Mouse (Mus musculus): ENCODE measurements around the gene Arhgef26. TPM values are rescaled to one million over a fixed set of nuclear protein-coding genes. Genes with fewer than 3 reads are reported as not detected.

The Arhgef26 gene
- polyA plus RNA-seq, 1 experiment: 26.1 TPM

DNA sequence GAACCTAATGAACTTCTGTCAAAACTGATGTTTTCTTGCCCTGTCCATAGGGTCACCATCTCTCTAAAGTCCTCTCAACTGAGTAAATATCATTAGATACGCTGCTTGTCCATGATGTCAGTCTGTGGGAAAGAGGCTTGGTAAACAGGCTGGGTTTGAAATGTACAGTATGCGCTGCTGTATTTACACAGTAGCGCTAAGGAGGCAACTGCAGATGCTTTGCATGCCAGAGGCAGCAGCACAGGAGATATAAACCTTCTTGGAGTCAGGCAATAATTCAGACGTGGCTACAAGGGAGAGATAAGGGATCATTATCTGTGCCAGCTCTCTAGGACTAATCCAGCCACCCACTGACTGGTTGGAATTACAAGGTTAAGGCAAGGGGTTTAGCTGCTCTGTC, 95.5 kb downstream of the Arhgef26 start:
- WGBS: 79% methylated on average over 4 of the region's 4 CpGs
- no peak for TF ChIP-seq POLR2A (IDR thresholded peaks at IDR 0.05; ENCODE audit: borderline replicate concordance, insufficient read depth, low read length)
- no peak for TF ChIP-seq CTCF (IDR thresholded peaks at IDR 0.05; ENCODE audit: borderline replicate concordance, insufficient read depth, low read depth, low read length)
- Histone ChIP-seq H3K4me1 (ENCODE audit: control insufficient read depth, insufficient read depth, low read length) (no peaks in the 10 kb centered on the region), H3K27me3 (ENCODE audit: control insufficient read depth, insufficient read depth, low read length) (no peaks in the 10 kb centered on the region), H3K4me3 (replicated peaks; ENCODE audit: insufficient read depth, low read depth, low read length) (no peak overlapping the region), H3K27ac (ENCODE audit: insufficient read depth, low read length) (no peak overlapping the region)
- no peak for DNase-seq

GRCm38 (mm10) chr3:62435923-62436322, 97.8 kb downstream of the Arhgef26 start:
- Histone ChIP-seq H3K4me1 (ENCODE audit: control insufficient read depth, insufficient read depth, low read length) (no peaks in the 10 kb centered on the region), H3K27me3 (ENCODE audit: control insufficient read depth, insufficient read depth, low read length) (no peaks in the 10 kb centered on the region)
- no peak for DNase-seq

GRCm38 (mm10) chr3:62440431-62440969, 102.4 kb downstream of the Arhgef26 start:
- H3K27ac ChIP-seq (ENCODE audit: insufficient read depth, low read length): no peak overlapping the region
- TF ChIP-seq POLR2A (IDR thresholded peaks at IDR 0.05; ENCODE audit: borderline replicate concordance, insufficient read depth, low read length) (no peak), CTCF (IDR thresholded peaks at IDR 0.05; ENCODE audit: borderline replicate concordance, insufficient read depth, low read depth, low read length) (no peak)
- no peaks in the 10 kb centered on the region for H3K4me1 ChIP-seq (ENCODE audit: control insufficient read depth, insufficient read depth, low read length)
- no peaks in the 10 kb centered on the region for H3K27me3 ChIP-seq (ENCODE audit: control insufficient read depth, insufficient read depth, low read length)
- H3K4me3 ChIP-seq (replicated peaks; ENCODE audit: insufficient read depth, low read depth, low read length): no peak overlapping the region
- 28% methylated on average over 5 of the region's 5 CpGs for WGBS
- no peak for DNase-seq

More at GRCm38 (mm10) chr3:62435923-62436322, 97.8 kb downstream of the Arhgef26 start:
- TF ChIP-seq POLR2A (IDR thresholded peaks at IDR 0.05; ENCODE audit: borderline replicate concordance, insufficient read depth, low read length) (no peak), CTCF (IDR thresholded peaks at IDR 0.05; ENCODE audit: borderline replicate concordance, insufficient read depth, low read depth, low read length) (no peak)
- Histone ChIP-seq H3K4me3 (replicated peaks; ENCODE audit: insufficient read depth, low read depth, low read length) (no peak overlapping the region), H3K27ac (ENCODE audit: insufficient read depth, low read length) (no peak overlapping the region)

GRCm38 (mm10) chr3:62443582-62444194, 105.5 kb downstream of the Arhgef26 start:
- Histone ChIP-seq H3K27me3 (ENCODE audit: control insufficient read depth, insufficient read depth, low read length) (no peaks in the 10 kb centered on the region), H3K27ac (ENCODE audit: insufficient read depth, low read length) (no peak overlapping the region), H3K4me1 (ENCODE audit: control insufficient read depth, insufficient read depth, low read length) (no peaks in the 10 kb centered on the region), H3K4me3 (replicated peaks; ENCODE audit: insufficient read depth, low read depth, low read length) (no peak overlapping the region)
- WGBS: 80% methylated on average over 12 of the region's 12 CpGs
- TF ChIP-seq POLR2A (IDR thresholded peaks at IDR 0.05; ENCODE audit: borderline replicate concordance, insufficient read depth, low read length) (no peak), CTCF (IDR thresholded peaks at IDR 0.05; ENCODE audit: borderline replicate concordance, insufficient read depth, low read depth, low read length) (no peak)
- no peak for DNase-seq

GRCm38 (mm10) chr3:62446271-62446670, 108.1 kb downstream of the Arhgef26 start:
- Histone ChIP-seq H3K27me3 (ENCODE audit: control insufficient read depth, insufficient read depth, low read length) (no peaks in the 10 kb centered on the region), H3K4me3 (replicated peaks; ENCODE audit: insufficient read depth, low read depth, low read length) (no peak overlapping the region), H3K4me1 (ENCODE audit: control insufficient read depth, insufficient read depth, low read length) (no peaks in the 10 kb centered on the region), H3K27ac (ENCODE audit: insufficient read depth, low read length) (no peak overlapping the region)
- DNase-seq: no peak
- 93% methylated on average over 7 of the region's 7 CpGs for WGBS
- no peak for TF ChIP-seq POLR2A (IDR thresholded peaks at IDR 0.05; ENCODE audit: borderline replicate concordance, insufficient read depth, low read length)
- TF ChIP-seq CTCF (IDR thresholded peaks at IDR 0.05; ENCODE audit: borderline replicate concordance, insufficient read depth, low read depth, low read length): no peak

DNA sequence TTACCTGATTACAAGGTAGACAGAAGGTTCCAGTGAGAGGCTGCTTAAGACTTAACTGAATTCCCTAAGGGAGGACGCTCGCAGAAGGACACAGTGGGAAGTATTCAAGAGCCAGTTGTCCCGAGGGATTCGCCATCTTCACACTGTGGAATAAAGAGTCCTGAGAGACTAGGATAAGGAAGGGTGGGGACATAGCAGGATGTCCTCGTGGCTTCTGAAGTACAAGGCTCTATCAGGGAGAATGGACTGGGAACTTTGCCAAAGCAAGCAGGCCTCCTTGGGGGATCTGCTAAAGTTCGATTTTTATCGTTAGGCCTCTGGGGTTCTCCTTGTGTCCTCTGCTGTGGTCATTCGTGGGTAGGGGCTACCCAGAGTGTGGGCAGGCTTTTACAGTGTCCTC, 109.0 kb downstream of the Arhgef26 start:
- H3K27ac ChIP-seq (ENCODE audit: insufficient read depth, low read length): no peak overlapping the region
- TF ChIP-seq POLR2A (IDR thresholded peaks at IDR 0.05; ENCODE audit: borderline replicate concordance, insufficient read depth, low read length) (no peak), CTCF (IDR thresholded peaks at IDR 0.05; ENCODE audit: borderline replicate concordance, insufficient read depth, low read depth, low read length) (no peak)
- no peaks in the 10 kb centered on the region for H3K4me1 ChIP-seq (ENCODE audit: control insufficient read depth, insufficient read depth, low read length)
- H3K27me3 ChIP-seq (ENCODE audit: control insufficient read depth, insufficient read depth, low read length): no peaks in the 10 kb centered on the region
- no peak overlapping the region for H3K4me3 ChIP-seq (replicated peaks; ENCODE audit: insufficient read depth, low read depth, low read length)
- no peak for DNase-seq
- WGBS: 47% methylated on average over 8 of the region's 8 CpGs

DNA sequence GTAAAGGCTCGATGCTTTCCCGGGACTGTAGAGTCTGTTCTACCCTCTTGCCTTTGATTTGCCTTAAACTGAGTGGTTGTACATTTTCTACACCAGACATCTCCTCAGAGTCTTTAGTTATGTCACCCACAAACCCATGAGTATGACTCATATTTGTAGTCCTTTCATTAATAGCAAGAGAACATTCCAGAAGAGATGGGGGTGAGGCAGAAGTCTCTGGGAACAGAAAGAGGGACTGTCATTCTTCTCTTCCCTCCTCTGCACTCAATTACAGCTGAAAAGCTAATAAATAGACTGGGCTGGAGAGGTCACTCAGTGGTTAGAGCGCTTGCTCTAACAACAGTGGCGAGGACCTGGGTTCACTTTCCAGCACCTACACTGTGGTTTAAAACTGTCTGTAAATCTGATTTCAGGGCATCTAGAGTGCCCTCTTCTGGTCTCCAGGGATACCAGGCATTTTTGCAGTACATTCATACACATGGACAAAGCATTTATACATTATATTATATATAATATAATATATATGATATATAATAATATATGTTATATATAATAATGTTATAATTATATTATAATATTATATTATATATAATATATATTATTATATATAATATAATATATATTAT, 111.8 kb downstream of the Arhgef26 start:
- no peak overlapping the region for H3K27ac ChIP-seq (ENCODE audit: insufficient read depth, low read length)
- no peaks in the 10 kb centered on the region for H3K27me3 ChIP-seq (ENCODE audit: control insufficient read depth, insufficient read depth, low read length)
- no peak for TF ChIP-seq POLR2A (IDR thresholded peaks at IDR 0.05; ENCODE audit: borderline replicate concordance, insufficient read depth, low read length)
- no peak for TF ChIP-seq CTCF (IDR thresholded peaks at IDR 0.05; ENCODE audit: borderline replicate concordance, insufficient read depth, low read depth, low read length)
- H3K4me3 ChIP-seq (replicated peaks; ENCODE audit: insufficient read depth, low read depth, low read length): no peak overlapping the region
- no peaks in the 10 kb centered on the region for H3K4me1 ChIP-seq (ENCODE audit: control insufficient read depth, insufficient read depth, low read length)
- no peak for DNase-seq
- 97% methylated on average over 4 of the region's 4 CpGs for WGBS

DNA sequence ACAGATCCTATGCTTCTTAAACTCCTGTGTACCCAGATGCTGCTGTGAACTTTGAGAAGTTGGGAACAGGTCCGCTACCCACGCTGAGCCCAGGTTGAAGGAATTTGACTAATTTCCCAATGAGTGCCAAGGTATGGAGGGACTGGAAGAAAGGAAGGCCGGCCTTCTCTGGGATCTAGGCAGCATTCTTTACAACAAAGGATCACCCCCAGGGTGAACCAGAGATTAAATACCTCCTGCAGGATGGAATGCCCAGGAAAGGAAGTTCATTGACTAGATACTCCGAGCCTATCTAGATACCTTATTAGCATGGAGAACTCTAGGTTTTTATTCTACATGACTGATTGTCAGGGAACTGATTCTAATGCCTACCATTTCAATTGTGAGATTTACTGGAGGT, 114.8 kb downstream of the Arhgef26 start:
- no peaks in the 10 kb centered on the region for H3K27me3 ChIP-seq (ENCODE audit: control insufficient read depth, insufficient read depth, low read length)
- TF ChIP-seq CTCF (IDR thresholded peaks at IDR 0.05; ENCODE audit: borderline replicate concordance, insufficient read depth, low read depth, low read length) (no peak), POLR2A (IDR thresholded peaks at IDR 0.05; ENCODE audit: borderline replicate concordance, insufficient read depth, low read length) (no peak)
- DNase-seq: no peak
- no peaks in the 10 kb centered on the region for H3K4me1 ChIP-seq (ENCODE audit: control insufficient read depth, insufficient read depth, low read length)
- no peak overlapping the region for H3K27ac ChIP-seq (ENCODE audit: insufficient read depth, low read length)
- 45% methylated on average over 4 of the region's 4 CpGs for WGBS
- no peak overlapping the region for H3K4me3 ChIP-seq (replicated peaks; ENCODE audit: insufficient read depth, low read depth, low read length)

All from cerebellum, adult 2 months (tissue).